Mouse (Mus musculus): Measurements from ENCODE around the gene Prim1.

DNA sequence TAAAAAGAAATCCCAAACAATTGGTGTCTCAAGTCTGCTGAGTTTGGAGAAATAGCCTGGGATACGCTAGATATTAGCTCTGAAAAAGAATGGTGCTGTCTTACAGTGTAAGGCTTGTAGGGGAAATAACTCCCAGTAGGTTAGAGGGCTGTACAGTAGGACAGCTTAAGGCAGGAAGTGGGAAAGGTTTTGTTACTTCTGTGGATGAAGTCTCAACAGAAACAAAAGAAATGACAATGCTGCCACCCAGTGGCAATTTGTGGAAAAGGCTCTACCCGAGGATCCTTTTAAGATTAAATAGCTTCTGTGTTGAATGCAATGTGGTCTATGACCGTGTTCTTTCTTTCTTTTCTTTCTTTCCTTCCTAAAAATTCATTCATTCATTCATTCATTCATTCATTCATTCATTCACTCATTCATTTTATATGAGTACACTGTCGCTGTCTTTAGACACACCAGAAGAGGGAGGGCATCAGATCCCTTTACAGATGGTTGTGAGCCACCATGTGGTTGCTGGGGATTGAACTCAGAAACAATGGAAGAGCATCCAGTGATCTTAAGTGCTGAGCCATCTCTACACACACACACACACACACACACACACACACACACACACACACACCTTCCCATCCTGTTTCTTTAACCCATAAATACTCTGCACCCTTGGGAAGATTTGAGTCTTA is 6.6 kb upstream of the Prim1 start:
- TF ChIP-seq CTCF (IDR thresholded peaks at IDR 0.05; ENCODE audit: insufficient read depth, low read length) (peak; percentile 35; the same call in 1 of the 2 replicates), POLR2A (IDR thresholded peaks at IDR 0.05; ENCODE audit: borderline replicate concordance, extremely low read depth, low read depth, low read length) (no peak)
